Mouse (Mus musculus): ENCODE results near the gene Col24a1. TPM values are rescaled to one million over a fixed set of nuclear protein-coding genes. Genes with fewer than 3 reads are reported as not detected.

The Col24a1 gene
- polyA plus RNA-seq, 1 experiment, result not detected

DNA sequence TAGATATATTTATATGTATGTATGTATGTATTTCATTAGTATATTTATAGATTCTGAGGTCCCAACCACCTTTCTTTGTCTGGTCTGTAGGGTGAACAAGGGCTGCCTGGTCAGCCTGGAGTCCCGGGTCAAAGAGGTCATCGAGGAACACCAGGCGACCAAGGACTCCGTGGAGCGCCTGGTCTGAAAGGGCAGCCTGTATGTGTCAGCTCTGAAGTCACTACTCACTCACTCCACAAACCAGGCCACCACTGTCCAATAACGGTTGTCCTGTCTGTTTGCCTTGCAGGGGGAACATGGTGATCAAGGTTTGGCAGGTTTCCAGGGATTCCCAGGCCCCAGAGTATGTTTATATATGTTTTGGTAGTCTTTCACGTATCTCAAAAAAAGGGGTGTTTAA, 216.3 kb downstream of the Col24a1 start:
- 86% methylated on average over 7 of the region's 7 CpGs for WGBS

GRCm38 (mm10) chr3:145514197-145514596, 221.9 kb downstream of the Col24a1 start:
- WGBS, result 85% methylated on average over 5 of the region's 5 CpGs
- TF ChIP-seq CTCF (IDR thresholded peaks at IDR 0.05; ENCODE audit: insufficient read depth, low read depth, low read length) (no peak), POLR2A (IDR thresholded peaks at IDR 0.05; ENCODE audit: insufficient read depth, low read depth, low read length) (no peak)
- Histone ChIP-seq H3K4me1 (ENCODE audit: control insufficient read depth, insufficient read depth, low read length) (no peaks in the 10 kb centered on the region), H3K4me3 (ENCODE audit: insufficient read depth, low read depth, low read length) (no peak overlapping the region), H3K27ac (ENCODE audit: insufficient read depth, low read depth, low read length) (no peak overlapping the region)

More for the DNA sequence above, 216.3 kb downstream of the Col24a1 start:
- H3K4me1 ChIP-seq (ENCODE audit: control insufficient read depth, insufficient read depth, low read length), result no peaks in the 10 kb centered on the region
- TF ChIP-seq CTCF (IDR thresholded peaks at IDR 0.05; ENCODE audit: insufficient read depth, low read depth, low read length) (no peak), POLR2A (IDR thresholded peaks at IDR 0.05; ENCODE audit: insufficient read depth, low read depth, low read length) (no peak)
- no peak overlapping the region for H3K27ac ChIP-seq (ENCODE audit: insufficient read depth, low read depth, low read length)
- H3K4me3 ChIP-seq (ENCODE audit: insufficient read depth, low read depth, low read length), result no peak overlapping the region

DNA sequence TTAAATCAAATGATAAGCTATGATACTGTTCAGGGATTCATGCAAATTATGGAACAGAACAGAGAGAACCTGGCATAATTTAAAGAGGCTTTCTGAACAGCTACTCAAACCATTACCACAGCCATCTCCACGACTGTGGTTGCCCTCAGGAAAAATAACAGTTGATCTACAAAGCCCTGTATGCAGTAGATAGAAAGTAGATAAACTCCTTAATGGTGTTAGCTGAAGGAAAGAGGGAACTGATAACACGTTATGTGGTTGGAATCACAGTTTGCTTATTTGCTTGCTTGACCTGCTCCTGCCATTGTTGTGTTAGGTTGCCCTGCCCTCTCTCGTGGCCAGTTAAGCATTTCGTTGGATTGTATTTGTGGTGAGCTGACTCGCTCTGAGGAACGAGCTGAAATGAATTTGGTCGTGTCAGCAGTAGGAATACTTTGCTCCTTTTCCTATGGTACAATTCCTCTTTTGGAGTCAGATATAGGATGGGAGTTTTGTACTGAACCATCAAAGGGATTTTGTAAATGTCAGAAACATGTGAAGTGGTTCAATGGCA, 229.3 kb downstream of the Col24a1 start:
- no peaks in the 10 kb centered on the region for H3K4me1 ChIP-seq (ENCODE audit: control insufficient read depth, insufficient read depth, low read length)
- TF ChIP-seq CTCF (IDR thresholded peaks at IDR 0.05; ENCODE audit: insufficient read depth, low read depth, low read length), result no peak
- TF ChIP-seq POLR2A (IDR thresholded peaks at IDR 0.05; ENCODE audit: insufficient read depth, low read depth, low read length), result no peak
- H3K27ac ChIP-seq (ENCODE audit: insufficient read depth, low read depth, low read length), result no peak overlapping the region
- 79% methylated on average over 7 of the region's 7 CpGs for WGBS
- no peak overlapping the region for H3K4me3 ChIP-seq (ENCODE audit: insufficient read depth, low read depth, low read length)

DNA sequence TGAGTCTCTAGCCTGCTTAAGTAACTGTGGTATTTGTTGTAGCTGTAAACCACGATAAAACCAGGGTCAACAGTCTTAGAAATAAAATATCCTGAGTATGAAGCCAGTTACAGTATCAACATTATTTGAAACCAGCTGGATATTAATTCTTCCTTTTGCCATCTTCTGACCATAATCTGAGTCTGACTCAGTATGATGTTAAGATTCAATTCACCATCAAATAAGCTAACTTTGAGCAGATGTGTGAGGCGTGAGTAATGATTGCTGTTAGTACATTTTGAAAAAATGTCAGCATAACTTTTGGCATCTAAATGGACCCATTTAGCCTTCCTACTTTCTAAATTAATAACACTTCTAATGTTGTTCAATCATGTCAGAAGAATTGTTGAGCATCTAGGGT, 230.0 kb downstream of the Col24a1 start:
- no peak overlapping the region for H3K4me3 ChIP-seq (ENCODE audit: insufficient read depth, low read depth, low read length)
- 94% methylated on average over 2 of the region's 2 CpGs for WGBS
- no peaks in the 10 kb centered on the region for H3K4me1 ChIP-seq (ENCODE audit: control insufficient read depth, insufficient read depth, low read length)
- H3K27ac ChIP-seq (ENCODE audit: insufficient read depth, low read depth, low read length), result no peak overlapping the region
- TF ChIP-seq POLR2A (IDR thresholded peaks at IDR 0.05; ENCODE audit: insufficient read depth, low read depth, low read length), result no peak
- no peak for TF ChIP-seq CTCF (IDR thresholded peaks at IDR 0.05; ENCODE audit: insufficient read depth, low read depth, low read length)

DNA sequence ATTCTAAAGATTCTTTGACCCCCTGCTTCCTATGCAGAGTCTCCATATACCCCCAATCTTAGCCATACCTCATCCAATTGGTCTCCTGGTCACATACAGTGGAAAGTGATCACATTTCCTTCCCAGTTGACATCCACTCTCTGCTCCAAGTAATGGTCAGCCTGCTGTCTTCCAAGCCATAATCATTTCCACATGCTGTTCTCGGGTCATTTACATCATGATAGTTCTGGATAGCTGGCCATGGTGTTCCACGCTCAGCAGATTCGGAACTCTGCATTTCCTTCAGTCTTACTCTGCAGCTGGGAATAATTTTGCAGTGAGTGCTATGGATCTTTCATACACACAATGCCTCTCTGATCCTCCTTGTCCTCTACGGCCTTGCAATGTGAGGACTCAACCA, 233.0 kb downstream of the Col24a1 start:
- Histone ChIP-seq H3K4me3 (ENCODE audit: insufficient read depth, low read depth, low read length) (no peak overlapping the region), H3K27ac (ENCODE audit: insufficient read depth, low read depth, low read length) (no peak overlapping the region), H3K4me1 (ENCODE audit: control insufficient read depth, insufficient read depth, low read length) (no peaks in the 10 kb centered on the region)
- no peak for TF ChIP-seq CTCF (IDR thresholded peaks at IDR 0.05; ENCODE audit: insufficient read depth, low read depth, low read length)
- no peak for TF ChIP-seq POLR2A (IDR thresholded peaks at IDR 0.05; ENCODE audit: insufficient read depth, low read depth, low read length)
- 93% methylated on average over 4 of the region's 4 CpGs for WGBS

DNA sequence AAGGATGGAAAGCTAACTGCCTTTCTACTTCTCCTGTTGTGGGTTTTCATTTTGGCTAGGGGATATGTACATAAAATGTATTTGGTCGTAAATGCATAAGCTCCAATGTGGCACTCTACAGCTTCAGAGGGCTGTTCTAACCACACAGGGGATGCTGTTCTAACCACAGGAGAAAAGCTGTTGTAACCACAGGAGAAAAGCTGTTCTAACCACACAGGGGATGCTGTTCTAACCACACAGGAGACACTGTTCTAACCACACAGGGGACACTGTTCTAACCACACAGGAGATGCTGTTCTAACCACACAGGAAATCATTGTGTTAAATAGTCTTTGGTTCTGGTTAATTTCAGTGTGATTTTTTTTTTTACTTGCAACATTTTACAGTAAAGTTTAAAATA, 245.6 kb downstream of the Col24a1 start:
- H3K27ac ChIP-seq (ENCODE audit: insufficient read depth, low read depth, low read length), result no peak overlapping the region
- no peak overlapping the region for H3K4me3 ChIP-seq (ENCODE audit: insufficient read depth, low read depth, low read length)
- no peaks in the 10 kb centered on the region; the same call in 1 of the 2 replicates for H3K4me1 ChIP-seq (ENCODE audit: control insufficient read depth, insufficient read depth, low read length)
- no peak for TF ChIP-seq CTCF (IDR thresholded peaks at IDR 0.05; ENCODE audit: insufficient read depth, low read depth, low read length)
- TF ChIP-seq POLR2A (IDR thresholded peaks at IDR 0.05; ENCODE audit: insufficient read depth, low read depth, low read length), result no peak
- 83% methylated on average over 1 of the region's 1 CpGs for WGBS

DNA sequence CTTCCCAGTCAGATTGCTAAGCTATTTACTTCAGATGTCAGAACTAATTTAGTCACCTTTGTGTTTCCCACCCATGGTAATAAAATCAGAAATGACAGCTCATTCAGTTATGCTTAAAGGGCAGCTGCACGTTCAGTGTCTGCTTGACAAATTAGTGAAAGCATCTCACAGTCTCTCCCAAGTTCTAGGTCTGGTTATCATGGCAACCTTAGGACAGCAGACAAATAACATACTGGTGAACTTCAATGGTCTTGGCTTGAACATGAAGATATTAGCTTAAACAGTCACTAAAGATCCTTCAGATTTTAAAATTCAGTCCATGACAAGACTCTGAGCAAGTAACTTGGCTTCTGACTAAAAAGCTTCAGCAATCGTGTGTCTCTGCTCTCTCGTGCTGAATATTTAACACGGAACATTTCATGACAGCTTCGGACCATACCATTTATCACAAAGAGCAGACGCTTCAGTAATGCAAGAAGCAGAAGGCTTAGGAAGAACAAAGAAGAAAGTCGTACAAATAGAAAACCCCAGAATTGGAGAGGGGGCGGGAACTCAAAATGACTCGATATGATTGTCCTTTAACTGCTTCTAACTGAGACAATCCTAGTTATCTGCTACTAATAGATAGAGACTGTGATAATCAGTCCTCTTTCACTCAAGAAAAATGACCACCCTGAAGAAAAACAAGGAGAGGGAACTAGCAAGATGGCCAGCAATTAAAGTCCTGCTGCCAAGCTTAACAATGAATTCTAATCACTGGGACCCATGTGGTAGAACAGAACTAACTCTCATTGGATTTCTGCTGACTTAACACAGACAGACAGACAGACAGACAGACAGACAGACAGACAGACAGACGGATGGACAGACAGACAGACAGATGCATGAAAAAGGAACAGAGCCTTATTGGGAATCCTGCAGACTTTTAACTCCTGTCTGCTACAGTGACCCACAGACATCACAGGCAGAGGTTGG, 256.5 kb downstream of the Col24a1 start:
- H3K27ac ChIP-seq (ENCODE audit: insufficient read depth, low read depth, low read length), result no peak overlapping the region
- H3K4me1 ChIP-seq (ENCODE audit: control insufficient read depth, insufficient read depth, low read length), result no peaks in the 10 kb centered on the region
- H3K4me3 ChIP-seq (ENCODE audit: insufficient read depth, low read depth, low read length), result no peak overlapping the region
- TF ChIP-seq CTCF (IDR thresholded peaks at IDR 0.05; ENCODE audit: insufficient read depth, low read depth, low read length) (no peak), POLR2A (IDR thresholded peaks at IDR 0.05; ENCODE audit: insufficient read depth, low read depth, low read length) (no peak)
- 49% methylated on average over 10 of the region's 10 CpGs for WGBS

GRCm38 (mm10) chr3:145550216-145550615, 257.9 kb downstream of the Col24a1 start:
- Histone ChIP-seq H3K4me1 (ENCODE audit: control insufficient read depth, insufficient read depth, low read length) (no peaks in the 10 kb centered on the region), H3K4me3 (ENCODE audit: insufficient read depth, low read depth, low read length) (no peak overlapping the region), H3K27ac (ENCODE audit: insufficient read depth, low read depth, low read length) (no peak overlapping the region)
- 45% methylated on average over 3 of the region's 3 CpGs for WGBS
- TF ChIP-seq POLR2A (IDR thresholded peaks at IDR 0.05; ENCODE audit: insufficient read depth, low read depth, low read length) (no peak), CTCF (IDR thresholded peaks at IDR 0.05; ENCODE audit: insufficient read depth, low read depth, low read length) (no peak)

DNA sequence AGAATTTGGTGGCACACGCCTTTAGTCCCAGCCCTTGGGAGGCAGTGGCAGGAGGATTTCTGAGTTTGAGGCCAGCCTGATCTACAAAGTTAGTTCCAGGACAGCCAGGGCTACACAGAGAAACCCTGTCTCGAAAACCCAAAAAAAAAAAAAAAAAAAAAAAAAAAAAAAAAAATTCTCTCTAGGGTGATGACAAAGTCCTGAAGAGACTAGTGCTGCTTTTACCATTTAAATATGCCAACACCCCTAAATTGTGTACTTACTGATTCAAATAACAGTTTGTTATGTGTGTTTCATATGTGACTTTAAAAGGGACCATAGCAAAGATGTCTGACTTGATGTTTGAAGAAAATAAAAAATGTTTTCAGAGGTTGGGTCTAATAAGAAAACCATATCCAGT, 262.1 kb downstream of the Col24a1 start:
- WGBS, result 84% methylated on average over 2 of the region's 2 CpGs
- Histone ChIP-seq H3K27ac (ENCODE audit: insufficient read depth, low read depth, low read length) (no peak overlapping the region), H3K4me3 (ENCODE audit: insufficient read depth, low read depth, low read length) (no peak overlapping the region), H3K4me1 (ENCODE audit: control insufficient read depth, insufficient read depth, low read length) (no peaks in the 10 kb centered on the region)
- no peak for TF ChIP-seq CTCF (IDR thresholded peaks at IDR 0.05; ENCODE audit: insufficient read depth, low read depth, low read length)
- TF ChIP-seq POLR2A (IDR thresholded peaks at IDR 0.05; ENCODE audit: insufficient read depth, low read depth, low read length), result no peak
